Mouse (Mus musculus): ENCODE data around the gene Dhx58. TPM values are rescaled to one million over a fixed set of nuclear protein-coding genes. Genes with fewer than 3 reads are reported as not detected.
"Not testable (repeated sequence)": the region's sequence is repeated elsewhere in the genome, so short reads cannot be mapped to it uniquely, and the experiment has no call there.

The Dhx58 gene
- polyA plus RNA-seq, 1 experiment from 2014 or later, result 1.5 TPM

- H3K9me3 ChIP-seq (replicated peaks); H3K27ac ChIP-seq; H3K4me2 ChIP-seq; H3K36me3 ChIP-seq; H3K4me1 ChIP-seq; H3K4me3 ChIP-seq; ATAC-seq; H3K9ac ChIP-seq: not testable (repeated sequence)
- H3K27me3 ChIP-seq (replicated peaks), result peaks cover 35% of the 10 kb centered on the region
- WGBS (ENCODE audit: insufficient replicate concordance), result 41% methylated on average over 3 of the region's 3 CpGs
Measured at GRCm38 (mm10) chr11:100655589-100655988, 48.5 kb downstream of the Dhx58 start.

- Histone ChIP-seq H3K27me3 (replicated peaks) (peaks cover 61% of the 10 kb centered on the region), H3K27ac (no peak overlapping the region), H3K9ac (no peak overlapping the region), H3K36me3 (no peaks in the 10 kb centered on the region), H3K4me2 (no peak overlapping the region), H3K4me3 (no peak overlapping the region), H3K4me1 (peaks cover 7% of the 10 kb centered on the region; the same call in 1 of the 2 replicates), H3K9me3 (replicated peaks) (no peaks in the 10 kb centered on the region)
- 16% methylated on average over 3 of the region's 3 CpGs for WGBS (ENCODE audit: insufficient replicate concordance)
- no peak for ATAC-seq
Measured at GRCm38 (mm10) chr11:100651748-100652147, 52.3 kb downstream of the Dhx58 start.

DNA sequence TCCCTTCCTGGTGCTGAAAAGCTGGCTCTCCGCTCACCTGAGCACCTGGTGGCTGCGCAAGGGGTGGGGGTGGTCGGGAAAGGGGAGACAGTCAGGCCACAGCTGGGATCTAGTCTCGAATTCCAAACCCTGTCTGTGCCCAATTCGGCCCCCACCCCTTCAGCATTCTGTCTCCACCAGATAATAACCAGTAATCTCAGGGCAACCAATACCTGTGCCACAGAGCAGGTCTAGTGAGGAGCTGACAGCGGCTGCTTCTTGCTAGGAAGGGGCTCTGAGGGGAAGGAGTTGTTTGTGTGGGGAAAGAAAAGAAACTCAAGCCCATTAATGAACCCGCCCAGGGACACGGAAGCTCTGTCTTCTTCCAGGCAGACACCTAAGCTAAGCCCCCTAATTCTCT lies 52.9 kb downstream of the Dhx58 start:
- Histone ChIP-seq H3K4me1 (peaks cover 2% of the 10 kb centered on the region; the same call in 1 of the 2 replicates), H3K36me3 (no peaks in the 10 kb centered on the region), H3K9me3 (replicated peaks) (no peaks in the 10 kb centered on the region), H3K4me3 (no peak overlapping the region), H3K27me3 (replicated peaks) (peaks cover 61% of the 10 kb centered on the region), H3K27ac (no peak overlapping the region), H3K9ac (no peak overlapping the region), H3K4me2 (no peak overlapping the region)
- whole genome bisulfite sequencing (ENCODE audit: insufficient replicate concordance), result 21% methylated on average over 8 of the region's 8 CpGs
- no peak for ATAC-seq

- Histone ChIP-seq H3K9ac (no peak overlapping the region), H3K27me3 (replicated peaks) (peaks cover 75% of the 10 kb centered on the region), H3K4me3 (no peak overlapping the region), H3K27ac (no peak overlapping the region), H3K4me2 (no peak overlapping the region), H3K4me1 (no peaks in the 10 kb centered on the region), H3K9me3 (replicated peaks) (no peaks in the 10 kb centered on the region), H3K36me3 (no peaks in the 10 kb centered on the region)
- 77% methylated on average over 8 of the region's 8 CpGs for WGBS (ENCODE audit: insufficient replicate concordance)
- ATAC-seq, result no peak
Measured at GRCm38 (mm10) chr11:100648405-100648804, 55.7 kb downstream of the Dhx58 start.

DNA sequence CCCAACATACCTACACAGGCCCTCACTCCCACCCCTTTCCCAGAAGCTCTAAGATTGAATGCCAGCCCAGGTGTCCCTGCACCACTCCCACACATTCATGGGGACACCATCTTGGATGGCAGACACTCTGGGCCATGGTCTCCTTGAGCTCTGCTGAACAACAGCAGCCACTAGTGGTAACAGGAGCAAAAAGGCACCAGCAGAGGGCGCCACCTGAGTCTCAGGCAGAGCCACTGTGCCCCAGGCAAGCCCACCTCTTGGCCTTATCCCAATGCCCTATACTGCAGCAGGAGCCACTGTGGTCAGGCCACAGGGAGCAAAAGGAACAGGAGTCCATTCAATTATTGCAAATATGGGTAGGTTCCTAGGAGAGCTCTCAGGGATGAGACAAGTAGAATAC lies 57.8 kb downstream of the Dhx58 start:
- no peak overlapping the region for H3K9ac ChIP-seq
- no peaks in the 10 kb centered on the region for H3K4me1 ChIP-seq
- H3K27ac ChIP-seq, result no peak overlapping the region
- WGBS (ENCODE audit: insufficient replicate concordance), result 12% methylated on average over 1 of the region's 1 CpGs
- ATAC-seq, result peak; percentile 40; the same call in 1 of the 2 replicates
- peaks cover 74% of the 10 kb centered on the region for H3K27me3 ChIP-seq (replicated peaks)
- H3K9me3 ChIP-seq (replicated peaks), result no peaks in the 10 kb centered on the region
- H3K36me3 ChIP-seq, result no peaks in the 10 kb centered on the region
- H3K4me3 ChIP-seq, result no peak overlapping the region
- no peak overlapping the region for H3K4me2 ChIP-seq

Other genes with a start within 250 kb of the Dhx58 start
- 3.6 and 4.8 TPM in 2 replicates for gene Klhl11, start 231.5 kb downstream of the Dhx58 start, polyA plus RNA-seq (2016; fragmentation: Nextera tagmentation; extraction: Ambion mirVana)
- gene Acly, start 176.3 kb downstream of the Dhx58 start, polyA plus RNA-seq (2016; fragmentation: Nextera tagmentation; extraction: Ambion mirVana), result 135 and 136 TPM in 2 replicates
- 0.10 and 0.14 TPM in 2 replicates for gene Ttc25, start 158.7 kb downstream of the Dhx58 start, polyA plus RNA-seq (2016; fragmentation: Nextera tagmentation; extraction: Ambion mirVana)
- gene Cnp, start 129.4 kb downstream of the Dhx58 start, polyA plus RNA-seq (2016; fragmentation: Nextera tagmentation; extraction: Ambion mirVana), result 12.9 and 15.1 TPM in 2 replicates
- gene Nkiras2, start 85.0 kb downstream of the Dhx58 start, polyA plus RNA-seq (2016; fragmentation: Nextera tagmentation; extraction: Ambion mirVana), result 22.5 and 24.4 TPM in 2 replicates
- gene Dnajc7, start 84.1 kb downstream of the Dhx58 start, polyA plus RNA-seq (2016; fragmentation: Nextera tagmentation; extraction: Ambion mirVana), result 109 and 122 TPM in 2 replicates
- gene Zfp385c, start 11.8 kb downstream of the Dhx58 start, polyA plus RNA-seq (2016; fragmentation: Nextera tagmentation; extraction: Ambion mirVana), result 0.32 TPM in 1 of 2 replicates, not detected in the other
- gene Kat2a, start 8.2 kb upstream of the Dhx58 start, polyA plus RNA-seq (2016; fragmentation: Nextera tagmentation; extraction: Ambion mirVana), result 39.4 and 40.2 TPM in 2 replicates
- gene Hspb9, start 9.6 kb upstream of the Dhx58 start, polyA plus RNA-seq (2016; fragmentation: Nextera tagmentation; extraction: Ambion mirVana), result 0.29 and 0.33 TPM in 2 replicates
- gene Rab5c, start 33.9 kb upstream of the Dhx58 start, polyA plus RNA-seq (2016; fragmentation: Nextera tagmentation; extraction: Ambion mirVana), result 15.9 and 18.1 TPM in 2 replicates
- gene Kcnh4, start 55.7 kb upstream of the Dhx58 start, polyA plus RNA-seq (2016; fragmentation: Nextera tagmentation; extraction: Ambion mirVana), result not detected in 2 replicates
- gene Hcrt, start 58.7 kb upstream of the Dhx58 start, polyA plus RNA-seq (2016; fragmentation: Nextera tagmentation; extraction: Ambion mirVana), result not detected in 2 replicates
- 2.1 and 2.4 TPM in 2 replicates for gene Ghdc, start 66.7 kb upstream of the Dhx58 start, polyA plus RNA-seq (2016; fragmentation: Nextera tagmentation; extraction: Ambion mirVana)
- gene Stat5b, start 146.5 kb upstream of the Dhx58 start, polyA plus RNA-seq (2016; fragmentation: Nextera tagmentation; extraction: Ambion mirVana), result 31.6 and 33.7 TPM in 2 replicates
- 16.0 and 17.7 TPM in 2 replicates for gene Stat5a, start 155.1 kb upstream of the Dhx58 start, polyA plus RNA-seq (2016; fragmentation: Nextera tagmentation; extraction: Ambion mirVana)
- gene Stat3, start 235.3 kb upstream of the Dhx58 start, polyA plus RNA-seq (2016; fragmentation: Nextera tagmentation; extraction: Ambion mirVana), result 37.3 and 40.1 TPM in 2 replicates